Mouse (Mus musculus): ENCODE data around the gene Ints11. TPM values are rescaled to one million over a fixed set of nuclear protein-coding genes. Genes with fewer than 3 reads are reported as not detected.
A peak's percentile ranks its signal among the peaks of the same experiment; 100 is the strongest.

Ints11 gene
- polyA plus RNA-seq, 2 experiments: 22.1 to 34.6 TPM

DNA sequence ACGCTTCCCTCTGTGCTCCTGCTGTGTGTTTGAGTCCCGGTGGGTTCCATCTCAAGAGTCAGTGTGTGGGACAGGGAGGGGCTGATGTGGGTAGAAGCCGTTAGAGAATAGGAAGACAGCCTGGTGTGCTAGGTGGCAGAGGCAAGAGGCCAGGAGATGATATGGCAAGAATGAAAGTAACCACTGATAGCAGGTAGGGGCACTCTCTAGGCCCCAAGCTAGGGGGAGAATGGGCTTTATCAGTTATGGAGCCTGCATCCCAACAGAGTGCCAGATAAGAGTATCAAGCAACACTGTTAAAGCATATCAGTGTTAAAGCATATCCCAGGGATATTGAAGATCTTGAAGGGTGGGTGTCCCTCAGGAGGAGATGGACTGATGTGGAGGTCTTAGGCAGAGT is 12.5 kb upstream of the Ints11 start:
- DNase-seq (ENCODE audit: low read depth in 3 of 3, low spot score in 3 of 3): no peak
- peak; percentile 39; the same call in 1 of the 2 replicates for ATAC-seq (ENCODE audit: insufficient read depth)
- 40% methylated on average over 3 of the region's 3 CpGs for WGBS (ENCODE audit: insufficient replicate concordance)
- no peaks in the 10 kb centered on the region for H3K27me3 ChIP-seq (ENCODE audit: control insufficient read depth, insufficient read depth, low read length)
- H3K4me3 ChIP-seq (ENCODE audit: insufficient read depth in 1 of 2, low read depth in 2 of 2, low read length in 2 of 2): no peak overlapping the region
- H3K36me3 ChIP-seq (replicated peaks; ENCODE audit: control insufficient read depth, insufficient read depth, low read depth): peaks cover 6% of the 10 kb centered on the region
- H3K9me3 ChIP-seq (ENCODE audit: control insufficient read depth, low read length): no peaks in the 10 kb centered on the region
- no peak overlapping the region for H3K27ac ChIP-seq
- no peak overlapping the region for H3K9ac ChIP-seq (replicated peaks)
- 0 out of 2 replicates have a peak overlapping the region, but pooled peaks have one; percentile 1 for H3K4me2 ChIP-seq (ENCODE audit: low read depth)
- no peak for TF ChIP-seq CTCF (IDR thresholded peaks at IDR 0.05; ENCODE audit: low read depth)
- no peak for TF ChIP-seq EP300 (IDR thresholded peaks at IDR 0.05; ENCODE audit: low read depth)
- 0 out of 4 replicates have a peak, but pooled peaks cover 0 to 3% of the 10 kb centered on the region in 2 experiments for H3K4me1 ChIP-seq (replicated peaks; ENCODE audit: control insufficient read depth in 2 of 2, insufficient read depth in 2 of 2, low read length in 1 of 2)

DNA sequence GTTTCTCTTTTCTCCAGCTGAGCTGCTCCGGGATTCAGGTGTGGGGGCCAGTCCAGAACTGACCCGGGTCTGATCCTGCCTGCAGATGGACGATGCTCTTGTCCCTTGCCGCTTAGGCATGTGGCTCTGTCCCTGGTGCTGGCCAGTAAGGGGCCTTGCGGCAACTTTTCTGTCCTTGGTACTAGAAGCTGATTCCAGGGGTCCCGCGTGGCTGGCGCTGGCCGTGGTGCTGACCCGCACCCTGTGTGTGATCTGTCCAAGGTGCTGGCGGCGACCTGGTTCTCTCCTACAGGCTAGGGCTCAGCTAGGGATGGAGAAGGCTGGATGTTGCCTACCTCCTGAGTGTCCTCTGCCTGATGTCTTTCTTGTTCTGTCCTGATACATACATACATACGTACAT is 10.0 kb upstream of the Ints11 start:
- H3K4me2 ChIP-seq (ENCODE audit: low read depth): no peak overlapping the region
- 0 out of 4 replicates have a peak, but pooled peaks cover 0 to 3% of the 10 kb centered on the region in 2 experiments for H3K4me1 ChIP-seq (replicated peaks; ENCODE audit: control insufficient read depth in 2 of 2, insufficient read depth in 2 of 2, low read length in 1 of 2)
- no peak overlapping the region for H3K4me3 ChIP-seq (ENCODE audit: insufficient read depth in 1 of 2, low read depth in 2 of 2, low read length in 2 of 2)
- 39% methylated on average over 13 of the region's 13 CpGs for WGBS (ENCODE audit: insufficient replicate concordance)
- no peaks in the 10 kb centered on the region for H3K9me3 ChIP-seq (ENCODE audit: control insufficient read depth, low read length)
- DNase-seq (ENCODE audit: low read depth in 3 of 3, low spot score in 3 of 3) (peak in 1 of 3 experiments; percentile 43), ATAC-seq (ENCODE audit: insufficient read depth) (no peak)
- H3K27ac ChIP-seq: no peak overlapping the region
- H3K27me3 ChIP-seq (ENCODE audit: control insufficient read depth, insufficient read depth, low read length): no peaks in the 10 kb centered on the region
- TF ChIP-seq EP300 (IDR thresholded peaks at IDR 0.05; ENCODE audit: low read depth) (no peak), CTCF (IDR thresholded peaks at IDR 0.05; ENCODE audit: low read depth) (no peak)
- peaks cover 6% of the 10 kb centered on the region for H3K36me3 ChIP-seq (replicated peaks; ENCODE audit: control insufficient read depth, insufficient read depth, low read depth)
- H3K9ac ChIP-seq (replicated peaks): no peak overlapping the region

DNA sequence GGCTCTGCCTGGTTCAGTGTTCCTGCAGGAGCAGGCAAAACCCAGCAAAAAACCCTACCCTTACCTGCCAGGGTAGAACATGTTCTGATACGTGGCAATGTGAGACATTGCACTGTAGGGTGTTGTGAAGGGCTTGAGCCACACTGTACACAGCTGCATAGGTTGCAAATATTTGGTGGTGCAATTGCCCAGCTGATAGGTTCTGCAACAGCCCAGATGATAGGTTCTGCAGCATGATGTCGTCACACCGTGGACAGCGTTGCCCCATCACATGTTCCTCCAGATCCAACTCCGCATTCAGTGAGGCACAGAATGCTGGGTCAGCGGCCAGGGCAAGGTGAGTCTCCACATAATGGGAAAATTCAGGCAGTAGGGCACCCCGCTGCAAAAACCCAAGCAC is 7.6 kb upstream of the Ints11 start:
- ATAC-seq (ENCODE audit: insufficient read depth) (no peak), DNase-seq (ENCODE audit: low read depth in 3 of 3, low spot score in 3 of 3) (no peak)
- H3K9ac ChIP-seq (replicated peaks): no peak overlapping the region
- no peak overlapping the region for H3K4me2 ChIP-seq (ENCODE audit: low read depth)
- H3K4me1 ChIP-seq (replicated peaks; ENCODE audit: control insufficient read depth in 2 of 2, insufficient read depth in 2 of 2, low read length in 1 of 2): no peaks in the 10 kb centered on the region
- no peak overlapping the region for H3K4me3 ChIP-seq (ENCODE audit: insufficient read depth in 1 of 2, low read depth in 2 of 2, low read length in 2 of 2)
- no peak for TF ChIP-seq EP300 (IDR thresholded peaks at IDR 0.05; ENCODE audit: low read depth)
- TF ChIP-seq CTCF (IDR thresholded peaks at IDR 0.05; ENCODE audit: low read depth): no peak
- no peak overlapping the region for H3K27ac ChIP-seq
- H3K36me3 ChIP-seq (replicated peaks; ENCODE audit: control insufficient read depth, insufficient read depth, low read depth): peaks cover 1% of the 10 kb centered on the region; the same call in 1 of the 2 replicates
- no peaks in the 10 kb centered on the region for H3K27me3 ChIP-seq (ENCODE audit: control insufficient read depth, insufficient read depth, low read length)
- H3K9me3 ChIP-seq (ENCODE audit: control insufficient read depth, low read length): no peaks in the 10 kb centered on the region
- WGBS (ENCODE audit: insufficient replicate concordance): 77% methylated on average over 7 of the region's 7 CpGs

DNA sequence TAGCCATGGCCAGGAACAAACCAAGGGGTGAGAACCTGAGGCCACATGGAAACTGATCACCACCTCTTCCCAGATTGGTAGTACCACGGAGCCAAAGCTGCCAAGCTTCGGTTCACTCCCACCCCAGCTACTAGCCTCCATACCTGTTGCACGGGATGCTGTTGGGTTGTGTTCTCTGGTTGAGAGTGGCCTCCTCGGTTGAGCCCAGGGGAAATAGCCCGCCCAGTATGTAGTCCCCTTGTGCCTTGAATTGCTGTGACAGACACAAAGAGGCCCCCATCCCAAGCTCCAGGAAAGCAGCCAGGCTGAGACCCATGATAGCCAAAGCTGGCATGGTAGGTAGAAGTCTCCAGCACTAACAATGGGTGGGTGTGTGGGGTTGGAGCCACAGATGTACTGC is 6.3 kb upstream of the Ints11 start, which contains the start of gene Tas1r3:
Gene Tas1r3 (minus strand): TSS at position 362 of the 400 bp plus-strand sequence.
- no peak for TF ChIP-seq CTCF (IDR thresholded peaks at IDR 0.05; ENCODE audit: low read depth)
- TF ChIP-seq EP300 (IDR thresholded peaks at IDR 0.05; ENCODE audit: low read depth): no peak
- Histone ChIP-seq H3K27me3 (ENCODE audit: control insufficient read depth, insufficient read depth, low read length) (no peaks in the 10 kb centered on the region), H3K9me3 (ENCODE audit: control insufficient read depth, low read length) (no peaks in the 10 kb centered on the region), H3K27ac (no peak within 1 kb of the TSS), H3K36me3 (replicated peaks; ENCODE audit: control insufficient read depth, insufficient read depth, low read depth) (peaks cover 4% of the 10 kb centered on the region), H3K4me2 (ENCODE audit: low read depth) (no peak within 1 kb of the TSS), H3K4me3 (ENCODE audit: insufficient read depth in 1 of 2, low read depth in 2 of 2, low read length in 2 of 2) (no peak within 1 kb of the TSS), H3K4me1 (replicated peaks; ENCODE audit: control insufficient read depth in 2 of 2, insufficient read depth in 2 of 2, low read length in 1 of 2) (peaks cover 0 to under 1% of the 10 kb centered on the region in 2 experiments; a peak in 1 of 4 replicates), H3K9ac (replicated peaks) (no peak within 1 kb of the TSS)
- ATAC-seq (ENCODE audit: insufficient read depth) (no peak), DNase-seq (ENCODE audit: low read depth in 3 of 3, low spot score in 3 of 3) (no peak)
- WGBS (ENCODE audit: insufficient replicate concordance): 58% methylated on average over 5 of the region's 5 CpGs

DNA sequence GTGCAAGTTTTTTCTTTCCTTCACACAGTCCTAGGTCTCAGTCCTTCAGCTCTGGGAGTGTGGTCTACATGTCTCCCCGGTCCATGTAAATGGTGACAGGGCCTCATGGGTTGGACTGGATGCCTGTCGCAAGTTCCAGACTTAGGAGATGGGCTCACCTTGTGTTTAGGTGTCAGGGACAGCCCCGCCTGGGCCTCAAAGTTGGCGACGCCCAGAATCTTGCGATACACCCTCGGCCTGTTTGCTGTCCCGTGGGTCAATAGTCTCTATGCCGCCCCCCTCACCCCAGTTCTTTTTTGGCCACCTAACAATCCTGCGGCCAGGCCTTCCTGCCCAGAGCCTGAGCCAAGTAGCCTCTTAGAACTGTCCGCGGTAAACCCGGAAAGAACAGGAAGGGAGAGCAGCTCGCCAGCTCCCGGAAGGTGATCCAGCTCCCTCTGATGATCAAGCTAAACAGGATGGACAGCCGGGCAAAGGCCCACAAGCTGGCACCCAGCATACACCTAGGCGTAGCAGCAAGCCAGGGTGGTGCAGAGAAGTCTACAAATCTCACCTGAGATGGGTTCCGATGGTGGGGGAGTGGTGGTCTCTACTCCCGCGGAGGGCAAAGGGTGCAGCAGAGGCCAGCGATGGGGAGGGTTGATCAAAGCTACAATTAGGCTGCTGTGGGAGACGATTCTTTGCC is 590 bp upstream of the Ints11 start:
- Histone ChIP-seq H3K27me3 (ENCODE audit: control insufficient read depth, insufficient read depth, low read length) (no peaks in the 10 kb centered on the region), H3K36me3 (replicated peaks; ENCODE audit: control insufficient read depth, insufficient read depth, low read depth) (peaks cover 9% of the 10 kb centered on the region), H3K4me1 (replicated peaks; ENCODE audit: control insufficient read depth in 2 of 2, insufficient read depth in 2 of 2, low read length in 1 of 2) (peaks cover 6 to 20% of the 10 kb centered on the region in 2 experiments), H3K4me2 (ENCODE audit: low read depth) (peak overlapping the region; percentile 92), H3K27ac (no peak overlapping the region), H3K9me3 (ENCODE audit: control insufficient read depth, low read length) (no peaks in the 10 kb centered on the region), H3K4me3 (ENCODE audit: insufficient read depth in 1 of 2, low read depth in 2 of 2, low read length in 2 of 2) (peak overlapping the region; percentile 69 to 86), H3K9ac (replicated peaks) (peak overlapping the region; percentile 81)
- no peak for TF ChIP-seq EP300 (IDR thresholded peaks at IDR 0.05; ENCODE audit: low read depth)
- TF ChIP-seq CTCF (IDR thresholded peaks at IDR 0.05; ENCODE audit: low read depth): no peak
- WGBS (ENCODE audit: insufficient replicate concordance): 4% methylated on average over 22 of the region's 22 CpGs
- DNase-seq (ENCODE audit: low read depth in 3 of 3, low spot score in 3 of 3) (no peak), ATAC-seq (ENCODE audit: insufficient read depth) (peak; percentile 44)

Data from liver, embryonic 14.5 days (tissue).